Mouse (Mus musculus): ENCODE results near the gene Olfr1443.

- no peak for TF ChIP-seq POLR2A (IDR thresholded peaks at IDR 0.05; ENCODE audit: control insufficient read depth, low read depth, low read length)
- no peak for TF ChIP-seq CTCF (IDR thresholded peaks at IDR 0.05; ENCODE audit: control insufficient read depth, insufficient read depth, insufficient replicate concordance, low read depth, low read length)
Observed at GRCm38 (mm10) chr19:12708458-12708857, 30.5 kb downstream of the Olfr1443 start.
